Mouse (Mus musculus): ENCODE results near the gene Asb4.
"Not testable (repeated sequence)": the region's sequence is repeated elsewhere in the genome, so short reads cannot be mapped to it uniquely, and the experiment has no call there.

DNA sequence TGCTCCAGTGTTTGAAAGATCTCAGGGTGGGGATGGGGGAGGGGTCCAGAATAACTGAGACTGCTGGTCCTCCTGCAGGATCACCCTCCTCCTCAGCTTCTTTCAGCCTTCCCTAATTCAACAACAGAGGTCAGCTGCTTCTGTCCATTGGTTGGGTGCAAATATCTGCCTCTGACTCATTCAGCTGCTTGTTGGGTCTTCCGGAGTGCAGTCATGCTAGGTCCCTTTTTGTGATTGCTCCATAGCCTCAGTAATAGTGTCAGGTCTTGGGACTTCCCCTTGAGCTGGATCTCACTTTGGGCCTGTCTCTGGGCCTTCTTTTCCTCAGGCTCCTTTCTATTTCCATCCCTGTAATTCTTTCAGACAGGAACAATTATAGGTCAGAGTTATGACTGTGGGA, 43.9 kb upstream of the Asb4 start:
- not testable (repeated sequence) for TF ChIP-seq CTCF (IDR thresholded peaks at IDR 0.05; ENCODE audit: insufficient read depth, low read length); POLR2A (IDR thresholded peaks at IDR 0.05; ENCODE audit: borderline replicate concordance, extremely low read depth, low read depth, low read length)
